Mouse (Mus musculus) adrenal gland, postnatal 25 days (tissue): ENCODE data around the gene Usp18. TPM values are rescaled to one million over a fixed set of nuclear protein-coding genes. Genes with fewer than 3 reads are reported as not detected.

Experiments
- DNase-seq: peaks from one replicate; pipeline ENCODE4 v3.0.0; 2021; ENCODE audit warnings: mixed read lengths
- total RNA-seq: library from RNA; stranded (reverse); gene quantifications from 2 replicates; pipeline ENCODE4 v1.2.3, GENCODE M21; 2021

Usp18 gene
- total RNA-seq, 1 experiment from 2014 or later: 2.2 TPM

DNA sequence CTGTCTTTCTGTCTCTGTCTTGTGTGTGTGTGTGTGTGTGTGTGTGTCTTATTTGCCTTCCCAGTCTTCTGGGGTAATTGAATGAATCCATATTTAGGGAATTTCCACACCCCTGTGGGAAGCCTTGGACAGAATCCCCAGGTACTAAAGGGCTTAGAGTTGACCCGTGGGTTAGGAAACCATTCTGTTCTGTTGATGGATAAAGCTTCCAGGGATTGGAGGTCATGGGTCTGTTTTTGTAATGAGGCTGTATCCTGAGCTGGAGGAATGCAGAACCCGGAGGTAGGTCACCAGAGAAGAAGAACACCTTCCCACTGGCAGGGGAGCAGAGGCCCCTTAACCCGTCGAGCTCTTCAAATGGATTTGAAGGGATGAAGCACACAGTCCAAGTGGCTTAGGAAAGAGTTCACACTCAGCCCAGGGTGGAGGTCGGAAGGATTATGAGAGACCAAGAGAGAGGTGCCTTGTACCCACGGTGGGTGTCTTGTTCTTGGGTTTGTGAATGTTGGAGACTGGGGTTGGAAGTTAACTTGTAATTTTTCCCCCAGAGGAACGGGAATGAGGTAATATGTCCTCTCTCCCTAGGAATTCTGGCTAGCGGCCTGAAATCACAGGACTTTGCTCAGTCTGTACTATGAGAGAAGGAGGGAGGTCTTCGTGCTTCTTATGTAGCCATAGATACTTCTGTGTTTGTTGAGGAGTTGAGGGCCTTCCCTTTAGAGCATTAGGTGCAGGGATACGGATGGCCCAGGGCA, 57.9 kb downstream of the Usp18 start:
- DNase-seq: no peak

DNA sequence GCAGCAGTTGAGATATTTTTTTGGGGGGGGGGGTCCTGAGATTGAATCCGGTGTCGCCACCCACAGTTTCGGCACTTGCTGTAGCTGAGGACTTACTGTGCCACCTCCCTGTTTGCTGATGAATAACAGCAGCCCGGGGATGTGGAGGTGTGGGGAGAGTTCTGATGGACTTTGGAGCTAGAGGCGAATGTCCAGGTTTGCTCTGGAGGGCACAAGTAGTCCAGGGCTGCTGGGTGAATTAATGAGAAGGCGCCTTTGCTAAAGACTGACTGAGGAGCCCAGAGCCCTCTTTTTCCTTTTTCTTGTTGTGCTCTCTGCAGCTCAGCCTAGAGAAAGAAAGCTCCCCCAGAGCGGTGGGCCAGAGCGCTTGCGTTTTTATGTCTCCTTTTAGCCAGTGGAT, 58.9 kb downstream of the Usp18 start:
- no peak for DNase-seq

DNA sequence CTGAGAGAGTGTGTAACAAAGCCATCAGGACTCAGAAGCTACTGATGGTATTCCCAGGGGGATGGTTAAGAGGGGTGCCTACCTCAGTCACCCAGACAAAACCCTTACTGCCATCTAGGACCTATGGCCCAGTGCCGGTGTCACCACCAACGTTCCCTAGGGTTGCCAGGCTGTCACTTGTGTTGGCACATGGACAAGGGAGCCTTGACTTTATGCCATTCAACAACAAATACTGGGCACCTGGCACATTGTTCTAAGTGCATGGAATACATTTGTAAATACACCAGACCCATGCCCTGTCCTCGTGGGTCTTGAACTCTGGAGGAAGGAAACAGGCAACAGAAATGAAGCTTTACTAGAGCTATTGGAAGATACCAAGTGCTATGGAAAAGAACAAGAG, 59.9 kb downstream of the Usp18 start:
- DNase-seq: no peak

DNA sequence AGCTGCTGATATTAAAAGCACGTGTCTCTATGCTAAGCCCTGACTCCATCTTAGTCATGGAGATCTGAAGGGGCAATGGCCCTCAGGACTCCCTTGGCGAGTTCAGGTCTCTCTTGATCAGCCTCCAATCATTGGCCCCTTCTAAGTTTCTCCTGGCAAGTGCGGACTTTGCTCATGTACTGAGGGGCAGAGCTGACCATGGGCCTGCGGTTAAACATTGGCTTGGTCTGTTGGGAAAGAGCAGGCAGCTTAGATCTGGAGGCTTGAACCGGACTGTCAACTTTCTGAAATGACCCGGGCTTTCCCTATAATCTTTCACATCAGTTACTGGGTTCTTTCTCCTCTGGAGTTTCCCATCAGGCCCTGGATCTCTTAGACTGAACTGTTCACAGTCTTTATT, 65.3 kb downstream of the Usp18 start:
- DNase-seq: no peak

DNA sequence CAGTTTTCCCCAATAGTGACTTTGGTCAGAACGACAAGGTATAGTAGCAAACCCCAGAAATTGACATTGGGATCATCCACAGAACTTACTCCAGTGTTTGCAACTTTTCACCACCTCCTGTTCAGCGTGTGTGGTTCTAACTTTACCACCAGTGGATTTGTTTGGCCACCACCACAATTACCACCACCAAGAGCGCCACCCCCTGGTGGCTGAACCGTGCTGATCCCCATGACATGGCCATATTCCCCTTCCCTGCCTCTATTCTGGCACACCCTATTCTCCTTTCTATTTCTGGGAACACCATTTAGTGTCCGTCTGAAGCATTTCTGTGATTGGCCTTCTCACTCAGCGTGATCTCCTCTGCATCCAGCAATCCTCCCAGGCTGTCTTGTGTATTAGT, 73.4 kb downstream of the Usp18 start:
- DNase-seq: peak; percentile 42

Other genes with a start within 250 kb of the Usp18 start
- gene Mical3, start 114.9 kb upstream of the Usp18 start, total RNA-seq: 65.9 and 72.6 TPM in 2 replicates
- gene Pex26, start 62.2 kb upstream of the Usp18 start, total RNA-seq: 16.1 and 17.2 TPM in 2 replicates
- gene Tuba8, start 35.2 kb upstream of the Usp18 start, total RNA-seq: 5.3 and 8.0 TPM in 2 replicates
- gene Slc6a13, start 54.3 kb downstream of the Usp18 start, total RNA-seq: 1.4 and 2.3 TPM in 2 replicates
- 0.36 and 1.1 TPM in 2 replicates for gene Slc6a12, start 97.2 kb downstream of the Usp18 start, total RNA-seq
- gene Iqsec3, start 227.8 kb downstream of the Usp18 start, total RNA-seq: 3.7 and 4.7 TPM in 2 replicates